Mouse (Mus musculus) liver, adult 2 months (tissue): ENCODE results near the gene Hectd4. TPM values are rescaled to one million over a fixed set of nuclear protein-coding genes. Genes with fewer than 3 reads are reported as not detected.

Source experiments
- DNase-seq: peaks from one replicate; pipeline ENCODE4 v3.0.0-alpha.2; 2011; ENCODE audit warnings: low read depth, low spot score; ENCODE audit errors: extremely low read depth
- H3K27ac ChIP-seq: fragments of 200-500 bp; replicated peaks from 2 replicates; pipeline ENCODE4 v1.5.1; 2012; ENCODE audit warnings: low read depth, mild to moderate bottlenecking, control low read depth, inconsistent platforms, low read length; ENCODE audit not compliant: insufficient read depth
- H3K27me3 ChIP-seq: fragments of 200-500 bp; 2 replicates; pipeline ENCODE4 v1.6.1; 2012; ENCODE audit warnings: mild to moderate bottlenecking, moderate library complexity, low read length, inconsistent platforms; ENCODE audit not compliant: control insufficient read depth, insufficient read depth
- H3K36me3 ChIP-seq: fragments of 200-500 bp; 2 replicates; pipeline ENCODE4 v1.6.1; 2012; ENCODE audit warnings: low read length, inconsistent platforms; ENCODE audit not compliant: control insufficient read depth, insufficient read depth
- H3K4me1 ChIP-seq: fragments of 200-500 bp; 2 replicates; pipeline ENCODE4 v1.6.1; 2011; ENCODE audit warnings: low read length; ENCODE audit not compliant: control insufficient read depth, insufficient read depth
- H3K4me3 ChIP-seq: fragments of 200-500 bp; 2 replicates; pipeline ENCODE4 v1.5.1; 2011; ENCODE audit warnings: low read depth, mild to moderate bottlenecking, control low read depth, low read length, moderate library complexity; ENCODE audit not compliant: insufficient read depth
- H3K79me2 ChIP-seq: fragments of 200-500 bp; 2 replicates; pipeline ENCODE4 v1.6.1; 2012; ENCODE audit warnings: inconsistent platforms, mild to moderate bottlenecking, low read length, moderate library complexity; ENCODE audit not compliant: control insufficient read depth, insufficient read depth
- H3K9ac ChIP-seq: fragments of 200-500 bp; 2 replicates; pipeline ENCODE4 v1.6.1; 2012; ENCODE audit warnings: low read depth, mild to moderate bottlenecking, control low read depth, inconsistent platforms, low read length
- CTCF ChIP-seq: fragments of 200-500 bp; IDR thresholded peaks from 2 replicates; pipeline ENCODE4 v1.5.1; 2011; ENCODE audit warnings: low read depth, low read length, control low read depth
- POLR2A ChIP-seq: fragments of 200-500 bp; IDR thresholded peaks from 2 replicates; pipeline ENCODE4 v1.6.1; 2011; ENCODE audit warnings: low read length, control low read depth; ENCODE audit not compliant: insufficient read depth; ENCODE audit errors: extremely low read depth
- WGBS: fragments of 180-500 bp; shearing (Covaris S2); methylation state at CpG from one replicate; pipeline ENCODE4 v1.1.7; 2018; 5-methylcytosine and 5-hydroxymethylcytosine counted together
- polyA plus RNA-seq: library from polyadenylated mRNA; depleted of rRNA; stranded (reverse); fragments of >200 nt; gene quantifications from 2 replicates; pipeline ENCODE4 v1.2.3, GENCODE M21; 2012
- total RNA-seq: library from RNA; depleted of rRNA; stranded (reverse); fragments of >200 nt; gene quantifications from 2 replicates; pipeline ENCODE4 v1.2.3, GENCODE M21; 2014

The Hectd4 gene
- total and polyA plus RNA-seq, 2 experiments, result 7.6 to 9.7 TPM

- Histone ChIP-seq H3K27me3 (no peaks in the 10 kb centered on the region), H3K36me3 (peaks cover 38% of the 10 kb centered on the region), H3K9ac (no peak overlapping the region), H3K27ac (no peak overlapping the region), H3K4me1 (no peaks in the 10 kb centered on the region), H3K79me2 (no peaks in the 10 kb centered on the region), H3K4me3 (no peak overlapping the region)
- DNase-seq, result no peak
- TF ChIP-seq CTCF, result no peak
- TF ChIP-seq POLR2A, result no peak
- 92% methylated on average over 3 of the region's 3 CpGs for WGBS
Observed at GRCm38 (mm10) chr5:121290289-121290688, 70.3 kb downstream of the Hectd4 start.

GRCm38 (mm10) chr5:121292309-121293165, 72.5 kb downstream of the Hectd4 start:
- no peak overlapping the region for H3K27ac ChIP-seq
- H3K27me3 ChIP-seq, result no peaks in the 10 kb centered on the region
- TF ChIP-seq POLR2A (no peak), CTCF (no peak)
- 86% methylated on average over 16 of the region's 16 CpGs for WGBS
- H3K36me3 ChIP-seq, result peaks cover 38% of the 10 kb centered on the region
- no peak overlapping the region for H3K4me3 ChIP-seq
- H3K4me1 ChIP-seq, result no peaks in the 10 kb centered on the region
- no peaks in the 10 kb centered on the region for H3K79me2 ChIP-seq
- no peak for DNase-seq
- H3K9ac ChIP-seq, result no peak overlapping the region

- 96% methylated on average over 7 of the region's 7 CpGs for WGBS
- Histone ChIP-seq H3K27ac (no peak overlapping the region), H3K9ac (no peak overlapping the region), H3K36me3 (peaks cover 48% of the 10 kb centered on the region), H3K27me3 (no peaks in the 10 kb centered on the region), H3K4me3 (no peak overlapping the region), H3K79me2 (no peaks in the 10 kb centered on the region), H3K4me1 (no peaks in the 10 kb centered on the region)
- no peak for DNase-seq
- no peak for TF ChIP-seq CTCF
- TF ChIP-seq POLR2A, result no peak
Observed at GRCm38 (mm10) chr5:121305009-121305408, 85.0 kb downstream of the Hectd4 start.

GRCm38 (mm10) chr5:121307620-121308019, 87.6 kb downstream of the Hectd4 start:
- Histone ChIP-seq H3K9ac (no peak overlapping the region), H3K27ac (no peak overlapping the region), H3K79me2 (no peaks in the 10 kb centered on the region), H3K36me3 (peaks cover 42% of the 10 kb centered on the region), H3K4me3 (no peak overlapping the region), H3K27me3 (no peaks in the 10 kb centered on the region), H3K4me1 (no peaks in the 10 kb centered on the region)
- 88% methylated on average over 3 of the region's 3 CpGs for WGBS
- no peak for DNase-seq
- TF ChIP-seq POLR2A, result no peak
- TF ChIP-seq CTCF, result no peak

GRCm38 (mm10) chr5:121311576-121311975, 91.6 kb downstream of the Hectd4 start:
- H3K4me1 ChIP-seq, result no peaks in the 10 kb centered on the region
- no peak overlapping the region for H3K4me3 ChIP-seq
- H3K27me3 ChIP-seq, result no peaks in the 10 kb centered on the region
- H3K36me3 ChIP-seq, result peaks cover 39% of the 10 kb centered on the region
- 94% methylated on average over 8 of the region's 8 CpGs for WGBS
- no peaks in the 10 kb centered on the region for H3K79me2 ChIP-seq
- DNase-seq, result no peak
- TF ChIP-seq POLR2A, result no peak
- TF ChIP-seq CTCF, result no peak
- no peak overlapping the region for H3K27ac ChIP-seq
- no peak overlapping the region for H3K9ac ChIP-seq
